Mouse (Mus musculus): ENCODE data around the gene Cdh13. TPM values are rescaled to one million over a fixed set of nuclear protein-coding genes. Genes with fewer than 3 reads are reported as not detected.

The Cdh13 gene
- polyA plus RNA-seq, 1 experiment, result 9.4 TPM

GRCm38 (mm10) chr8:118513259-118513658, 229.7 kb downstream of the Cdh13 start:
- no peaks in the 10 kb centered on the region for H3K27me3 ChIP-seq (ENCODE audit: control insufficient read depth, insufficient read depth, insufficient read length)
- no peak overlapping the region for H3ac ChIP-seq (ENCODE audit: control insufficient read depth, insufficient read length, low read depth)
- no peak overlapping the region for H3K4me3 ChIP-seq (ENCODE audit: insufficient read depth, poor library complexity, severe bottlenecking)
- peaks cover 7% of the 10 kb centered on the region for H3K36me3 ChIP-seq (ENCODE audit: control insufficient read depth, insufficient read depth)
- TF ChIP-seq CEBPB (IDR thresholded peaks at IDR 0.05; ENCODE audit: low read depth) (no peak), CTCF (IDR thresholded peaks at IDR 0.05; ENCODE audit: control insufficient read depth, insufficient read depth, insufficient read length) (no peak), MYOD1 (IDR thresholded peaks at IDR 0.05; ENCODE audit: control insufficient read depth, insufficient read length, low read depth) (no peak), MYOG (IDR thresholded peaks at IDR 0.05; ENCODE audit: control insufficient read depth, extremely low read depth, insufficient read length) (no peak), USF1 (IDR thresholded peaks at IDR 0.05; ENCODE audit: low read depth) (no peak), FOSL1 (IDR thresholded peaks at IDR 0.05; ENCODE audit: insufficient read depth, low read length, poor library complexity, severe bottlenecking) (no peak), MAX (IDR thresholded peaks at IDR 0.05) (no peak)
- no peaks in the 10 kb centered on the region for H3K79me2 ChIP-seq (ENCODE audit: control insufficient read depth, insufficient read depth)
- H3K79me3 ChIP-seq (ENCODE audit: low read depth), result no peaks in the 10 kb centered on the region

- H3K79me3 ChIP-seq (ENCODE audit: low read depth), result no peaks in the 10 kb centered on the region
- no peak overlapping the region for H3K4me3 ChIP-seq (ENCODE audit: insufficient read depth, poor library complexity, severe bottlenecking)
- no peak for TF ChIP-seq MAX (IDR thresholded peaks at IDR 0.05)
- TF ChIP-seq USF1 (IDR thresholded peaks at IDR 0.05; ENCODE audit: low read depth), result no peak
- TF ChIP-seq FOSL1 (IDR thresholded peaks at IDR 0.05; ENCODE audit: insufficient read depth, low read length, poor library complexity, severe bottlenecking), result no peak
- TF ChIP-seq MYOG (IDR thresholded peaks at IDR 0.05; ENCODE audit: control insufficient read depth, extremely low read depth, insufficient read length), result no peak
- TF ChIP-seq CTCF (IDR thresholded peaks at IDR 0.05; ENCODE audit: control insufficient read depth, insufficient read depth, insufficient read length), result no peak
- TF ChIP-seq CEBPB (IDR thresholded peaks at IDR 0.05; ENCODE audit: low read depth), result no peak
- no peak for TF ChIP-seq MYOD1 (IDR thresholded peaks at IDR 0.05; ENCODE audit: control insufficient read depth, insufficient read length, low read depth)
- no peaks in the 10 kb centered on the region for H3K27me3 ChIP-seq (ENCODE audit: control insufficient read depth, insufficient read depth, insufficient read length)
- H3ac ChIP-seq (ENCODE audit: control insufficient read depth, insufficient read length, low read depth), result no peak overlapping the region
- H3K36me3 ChIP-seq (ENCODE audit: control insufficient read depth, insufficient read depth), result peaks cover 7% of the 10 kb centered on the region
- no peaks in the 10 kb centered on the region for H3K79me2 ChIP-seq (ENCODE audit: control insufficient read depth, insufficient read depth)
Measured at GRCm38 (mm10) chr8:118515616-118516015, 232.1 kb downstream of the Cdh13 start.

GRCm38 (mm10) chr8:118517071-118517470, 233.5 kb downstream of the Cdh13 start:
- Histone ChIP-seq H3K4me3 (ENCODE audit: insufficient read depth, poor library complexity, severe bottlenecking) (no peak overlapping the region), H3K36me3 (ENCODE audit: control insufficient read depth, insufficient read depth) (peaks cover 7% of the 10 kb centered on the region), H3K79me3 (ENCODE audit: low read depth) (no peaks in the 10 kb centered on the region), H3K27me3 (ENCODE audit: control insufficient read depth, insufficient read depth, insufficient read length) (no peaks in the 10 kb centered on the region), H3K79me2 (ENCODE audit: control insufficient read depth, insufficient read depth) (no peaks in the 10 kb centered on the region), H3ac (ENCODE audit: control insufficient read depth, insufficient read length, low read depth) (no peak overlapping the region)
- no peak for TF ChIP-seq MYOD1 (IDR thresholded peaks at IDR 0.05; ENCODE audit: control insufficient read depth, insufficient read length, low read depth)
- TF ChIP-seq FOSL1 (IDR thresholded peaks at IDR 0.05; ENCODE audit: insufficient read depth, low read length, poor library complexity, severe bottlenecking), result no peak

- Histone ChIP-seq H3K27me3 (ENCODE audit: control insufficient read depth, insufficient read depth, insufficient read length) (no peaks in the 10 kb centered on the region), H3K4me3 (ENCODE audit: insufficient read depth, poor library complexity, severe bottlenecking) (no peak overlapping the region), H3ac (ENCODE audit: control insufficient read depth, insufficient read length, low read depth) (no peak overlapping the region), H3K36me3 (ENCODE audit: control insufficient read depth, insufficient read depth) (peaks cover 7% of the 10 kb centered on the region), H3K79me3 (ENCODE audit: low read depth) (no peaks in the 10 kb centered on the region), H3K79me2 (ENCODE audit: control insufficient read depth, insufficient read depth) (no peaks in the 10 kb centered on the region)
- TF ChIP-seq CEBPB (IDR thresholded peaks at IDR 0.05; ENCODE audit: low read depth) (no peak), FOSL1 (IDR thresholded peaks at IDR 0.05; ENCODE audit: insufficient read depth, low read length, poor library complexity, severe bottlenecking) (no peak), MYOD1 (IDR thresholded peaks at IDR 0.05; ENCODE audit: control insufficient read depth, insufficient read length, low read depth) (no peak), MYOG (IDR thresholded peaks at IDR 0.05; ENCODE audit: control insufficient read depth, extremely low read depth, insufficient read length) (no peak), CTCF (IDR thresholded peaks at IDR 0.05; ENCODE audit: control insufficient read depth, insufficient read depth, insufficient read length) (no peak)
Measured at GRCm38 (mm10) chr8:118518030-118518741, 234.7 kb downstream of the Cdh13 start.

- Histone ChIP-seq H3K79me3 (ENCODE audit: low read depth) (no peaks in the 10 kb centered on the region), H3ac (ENCODE audit: control insufficient read depth, insufficient read length, low read depth) (no peak overlapping the region), H3K27me3 (ENCODE audit: control insufficient read depth, insufficient read depth, insufficient read length) (no peaks in the 10 kb centered on the region), H3K79me2 (ENCODE audit: control insufficient read depth, insufficient read depth) (no peaks in the 10 kb centered on the region), H3K36me3 (ENCODE audit: control insufficient read depth, insufficient read depth) (peaks cover 7% of the 10 kb centered on the region), H3K4me3 (ENCODE audit: insufficient read depth, poor library complexity, severe bottlenecking) (no peak overlapping the region)
- TF ChIP-seq MYOG (IDR thresholded peaks at IDR 0.05; ENCODE audit: control insufficient read depth, extremely low read depth, insufficient read length), result no peak
- no peak for TF ChIP-seq CTCF (IDR thresholded peaks at IDR 0.05; ENCODE audit: control insufficient read depth, insufficient read depth, insufficient read length)
- no peak for TF ChIP-seq FOSL1 (IDR thresholded peaks at IDR 0.05; ENCODE audit: insufficient read depth, low read length, poor library complexity, severe bottlenecking)
- no peak for TF ChIP-seq MAX (IDR thresholded peaks at IDR 0.05)
Measured at GRCm38 (mm10) chr8:118518742-118519102, 235.2 kb downstream of the Cdh13 start.

- H3K36me3 ChIP-seq (ENCODE audit: control insufficient read depth, insufficient read depth), result no peaks in the 10 kb centered on the region
- H3K4me3 ChIP-seq (ENCODE audit: insufficient read depth, poor library complexity, severe bottlenecking), result no peak overlapping the region
- no peak for TF ChIP-seq FOSL1 (IDR thresholded peaks at IDR 0.05; ENCODE audit: insufficient read depth, low read length, poor library complexity, severe bottlenecking)
- no peak for TF ChIP-seq CEBPB (IDR thresholded peaks at IDR 0.05; ENCODE audit: low read depth)
- no peak for TF ChIP-seq USF1 (IDR thresholded peaks at IDR 0.05; ENCODE audit: low read depth)
- TF ChIP-seq MYOG (IDR thresholded peaks at IDR 0.05; ENCODE audit: control insufficient read depth, extremely low read depth, insufficient read length), result no peak
- no peak for TF ChIP-seq CTCF (IDR thresholded peaks at IDR 0.05; ENCODE audit: control insufficient read depth, insufficient read depth, insufficient read length)
- no peak for TF ChIP-seq MYOD1 (IDR thresholded peaks at IDR 0.05; ENCODE audit: control insufficient read depth, insufficient read length, low read depth)
- no peak for TF ChIP-seq MAX (IDR thresholded peaks at IDR 0.05)
- no peaks in the 10 kb centered on the region for H3K27me3 ChIP-seq (ENCODE audit: control insufficient read depth, insufficient read depth, insufficient read length)
- H3K79me2 ChIP-seq (ENCODE audit: control insufficient read depth, insufficient read depth), result no peaks in the 10 kb centered on the region
- no peak overlapping the region for H3ac ChIP-seq (ENCODE audit: control insufficient read depth, insufficient read length, low read depth)
- H3K79me3 ChIP-seq (ENCODE audit: low read depth), result no peaks in the 10 kb centered on the region
Measured at GRCm38 (mm10) chr8:118523922-118524321, 240.4 kb downstream of the Cdh13 start.
